Mouse (Mus musculus) limb, embryonic 12.5 days (tissue): ENCODE measurements around the gene Psme2. TPM values are rescaled to one million over a fixed set of nuclear protein-coding genes. Genes with fewer than 3 reads are reported as not detected.

Experiments
- ATAC-seq: fragments of 200-750 bp; cut with Nextera tagmentation; 2 replicates; pipeline ENCODE4 v1.8.0; 2017; ENCODE audit warnings: low read depth, moderate TSS enrichment; ENCODE audit not compliant: insufficient number of reproducible peaks, insufficient read depth, low FRiP score, low TSS enrichment
- H3K27ac ChIP-seq: fragments of 300-500 bp; sonication (generic); 2 replicates; pipeline ENCODE4 v1.5.1; 2016; ENCODE audit warnings: mild to moderate bottlenecking, moderate library complexity
- H3K27me3 ChIP-seq: fragments of 300-500 bp; sonication (generic); 2 replicates; pipeline ENCODE4 v1.6.1; 2016; ENCODE audit warnings: mild to moderate bottlenecking, moderate library complexity
- H3K36me3 ChIP-seq: fragments of 300-500 bp; sonication (generic); 2 replicates; pipeline ENCODE4 v1.6.1; 2016; ENCODE audit warnings: mild to moderate bottlenecking, moderate library complexity
- H3K4me1 ChIP-seq: fragments of 300-500 bp; sonication (generic); replicated peaks from 2 replicates; pipeline ENCODE4 v1.6.1; 2016
- H3K4me2 ChIP-seq: fragments of 300-500 bp; sonication (generic); 2 replicates; pipeline ENCODE4 v1.6.1; 2016; ENCODE audit warnings: mild to moderate bottlenecking, moderate library complexity
- H3K4me3 ChIP-seq: fragments of 300-500 bp; sonication (generic); replicated peaks from 2 replicates; pipeline ENCODE4 v1.5.1; 2016; ENCODE audit warnings: mild to moderate bottlenecking
- H3K9ac ChIP-seq: fragments of 300-500 bp; sonication (generic); replicated peaks from 2 replicates; pipeline ENCODE4 v1.6.1; 2016; ENCODE audit warnings: mild to moderate bottlenecking, moderate library complexity
- H3K9me3 ChIP-seq: fragments of 300-500 bp; sonication (generic); 2 replicates; pipeline ENCODE4 v1.6.1; 2016; ENCODE audit warnings: mild to moderate bottlenecking, moderate library complexity
- WGBS: fragments of 180-500 bp; shearing (Covaris S2); methylation state at CpG from one replicate; pipeline ENCODE4 v1.1.7; 2016; 5-methylcytosine and 5-hydroxymethylcytosine counted together
- polyA plus RNA-seq: library from polyadenylated mRNA; unstranded; fragments of >200 nt; fragmentation: Nextera tagmentation; extraction: Ambion mirVana; gene quantifications from 2 replicates; pipeline ENCODE4 v1.2.1, GENCODE M21; 2016

The Psme2 gene
- polyA plus RNA-seq, 1 experiment from 2014 or later: 260 TPM

- ATAC-seq: no peak
- Histone ChIP-seq H3K4me3 (no peak overlapping the region), H3K27me3 (peaks cover 7% of the 10 kb centered on the region; the same call in 1 of the 2 replicates), H3K4me2 (no peak overlapping the region), H3K9me3 (no peaks in the 10 kb centered on the region), H3K36me3 (peaks cover 27% of the 10 kb centered on the region), H3K4me1 (peaks cover 19% of the 10 kb centered on the region), H3K9ac (no peak overlapping the region), H3K27ac (no peak overlapping the region)
- 85% methylated on average over 23 of the region's 23 CpGs for WGBS
Measured at GRCm38 (mm10) chr14:55579511-55580496, 11.1 kb downstream of the Psme2 start.

GRCm38 (mm10) chr14:55578668-55579269 lies 12.1 kb downstream of the Psme2 start:
- Histone ChIP-seq H3K27me3 (no peaks in the 10 kb centered on the region), H3K27ac (peak overlapping the region; percentile 86), H3K9ac (peak overlapping the region; percentile 79), H3K4me1 (peaks cover 15% of the 10 kb centered on the region), H3K4me3 (peak overlapping the region; percentile 64), H3K36me3 (peaks cover 27% of the 10 kb centered on the region), H3K9me3 (no peaks in the 10 kb centered on the region), H3K4me2 (peak overlapping the region; percentile 85)
- peak; percentile 49 for ATAC-seq
- 35% methylated on average over 6 of the region's 6 CpGs for WGBS

- peaks cover 15% of the 10 kb centered on the region for H3K4me1 ChIP-seq
- peak within 1 kb of the TSS; percentile 86 for H3K27ac ChIP-seq
- H3K36me3 ChIP-seq: peaks cover 27% of the 10 kb centered on the region
- H3K27me3 ChIP-seq: no peaks in the 10 kb centered on the region
- H3K4me2 ChIP-seq: peak within 1 kb of the TSS; percentile 85
- H3K4me3 ChIP-seq: peak within 1 kb of the TSS; percentile 64
- no peaks in the 10 kb centered on the region for H3K9me3 ChIP-seq
- H3K9ac ChIP-seq: peak within 1 kb of the TSS; percentile 79
- 1% methylated on average over 32 of the region's 32 CpGs for WGBS
- ATAC-seq: peak; percentile 83
Measured at GRCm38 (mm10) chr14:55577871-55578667, 12.8 kb downstream of the Psme2 start, which contains the start of gene Psme1. Psme1 (plus strand) TSS chr14:55578123.

- H3K4me3 ChIP-seq: peak overlapping the region; percentile 11; the same call in 1 of the 2 replicates
- H3K9me3 ChIP-seq: no peaks in the 10 kb centered on the region
- 0 out of 2 replicates have a peak overlapping the region, but pooled peaks have one; percentile 7 for H3K27ac ChIP-seq
- H3K27me3 ChIP-seq: no peaks in the 10 kb centered on the region
- H3K36me3 ChIP-seq: peaks cover 17% of the 10 kb centered on the region
- WGBS: 76% methylated on average over 16 of the region's 16 CpGs
- peaks cover 15% of the 10 kb centered on the region for H3K4me1 ChIP-seq
- H3K4me2 ChIP-seq: peak overlapping the region; percentile 23; the same call in 1 of the 2 replicates
- no peak for ATAC-seq
- H3K9ac ChIP-seq: no peak overlapping the region
Measured at GRCm38 (mm10) chr14:55576376-55576775, 14.5 kb downstream of the Psme2 start.

- peaks cover 15% of the 10 kb centered on the region for H3K4me1 ChIP-seq
- 0 out of 2 replicates have a peak overlapping the region, but pooled peaks have one; percentile 5 for H3K4me3 ChIP-seq
- H3K9me3 ChIP-seq: no peaks in the 10 kb centered on the region
- ATAC-seq: no peak; the same call in 1 of the 2 replicates
- 72% methylated on average over 13 of the region's 13 CpGs for WGBS
- H3K27me3 ChIP-seq: no peaks in the 10 kb centered on the region
- peak overlapping the region; percentile 23; the same call in 1 of the 2 replicates for H3K4me2 ChIP-seq
- H3K36me3 ChIP-seq: peaks cover 14% of the 10 kb centered on the region
- H3K9ac ChIP-seq: peak overlapping the region; percentile 5; the same call in 1 of the 2 replicates
- no peak overlapping the region for H3K27ac ChIP-seq
Measured at GRCm38 (mm10) chr14:55575711-55576110, 15.2 kb downstream of the Psme2 start.

GRCm38 (mm10) chr14:55575302-55575701 lies 15.6 kb downstream of the Psme2 start, which contains the start of gene Fitm1:
Fitm1 (plus strand) TSS chr14:55575617.
- ATAC-seq: no peak; the same call in 1 of the 2 replicates
- Histone ChIP-seq H3K4me1 (peaks cover 15% of the 10 kb centered on the region), H3K4me2 (peak within 1 kb of the TSS; percentile 23; the same call in 1 of the 2 replicates), H3K36me3 (peaks cover 12% of the 10 kb centered on the region), H3K4me3 (peak within 1 kb of the TSS; percentile 11; the same call in 1 of the 2 replicates), H3K9me3 (no peaks in the 10 kb centered on the region), H3K9ac (peak within 1 kb of the TSS; percentile 5; the same call in 1 of the 2 replicates), H3K27me3 (no peaks in the 10 kb centered on the region), H3K27ac (0 out of 2 replicates have a peak within 1 kb of the TSS, but pooled peaks have one; percentile 7)
- WGBS: 70% methylated on average over 8 of the region's 8 CpGs

DNA sequence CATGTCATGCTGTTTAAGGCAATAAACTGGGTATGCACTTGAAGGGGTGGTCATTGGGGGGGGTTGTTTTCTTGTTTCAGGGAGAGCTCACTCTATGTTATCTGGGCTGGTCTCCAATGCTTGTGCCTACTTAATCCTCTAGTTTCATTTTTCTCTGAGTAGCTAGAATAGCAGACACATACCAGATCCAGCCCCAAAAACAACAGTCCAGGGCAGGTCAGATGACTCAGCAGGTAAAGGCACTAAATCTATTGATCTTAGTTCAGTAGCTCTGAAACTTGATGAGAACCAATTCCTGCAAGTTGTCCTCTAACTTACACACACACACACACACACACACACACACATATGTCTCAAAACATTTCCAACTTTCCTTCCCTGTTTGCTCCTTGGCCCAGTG lies 19.2 kb downstream of the Psme2 start:
- peaks cover 40% of the 10 kb centered on the region for H3K36me3 ChIP-seq
- no peak for ATAC-seq
- peaks cover 7% of the 10 kb centered on the region for H3K4me1 ChIP-seq
- H3K9me3 ChIP-seq: no peaks in the 10 kb centered on the region
- no peak overlapping the region for H3K9ac ChIP-seq
- no peak overlapping the region for H3K4me3 ChIP-seq
- H3K27ac ChIP-seq: no peak overlapping the region
- no peak overlapping the region for H3K4me2 ChIP-seq
- no peaks in the 10 kb centered on the region for H3K27me3 ChIP-seq

DNA sequence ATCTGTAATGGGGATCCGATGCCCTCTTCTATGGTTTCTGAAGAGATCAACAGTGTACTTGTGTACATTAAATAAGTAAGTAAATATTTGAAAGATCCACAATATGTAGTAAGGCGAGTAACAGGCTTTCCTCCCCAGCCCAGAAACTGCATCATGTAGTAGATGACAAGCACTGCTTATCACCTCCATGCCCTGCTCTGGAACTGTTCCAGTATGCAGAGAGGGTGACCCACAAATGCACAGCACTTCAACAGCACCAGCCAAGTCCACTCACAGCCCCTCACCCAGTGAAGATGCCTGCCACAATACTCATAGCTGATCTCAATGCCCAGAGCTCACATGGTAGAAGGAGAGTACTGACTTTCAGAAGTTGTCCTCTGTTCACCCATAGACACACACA lies 20.3 kb downstream of the Psme2 start:
- Histone ChIP-seq H3K9ac (no peak overlapping the region), H3K27me3 (no peaks in the 10 kb centered on the region), H3K4me2 (no peak overlapping the region), H3K36me3 (peaks cover 52% of the 10 kb centered on the region), H3K27ac (no peak overlapping the region), H3K9me3 (no peaks in the 10 kb centered on the region), H3K4me1 (peaks cover 3% of the 10 kb centered on the region), H3K4me3 (no peak overlapping the region)
- ATAC-seq: no peak
- 87% methylated on average over 2 of the region's 2 CpGs for WGBS

GRCm38 (mm10) chr14:55567496-55567895 lies 23.4 kb downstream of the Psme2 start:
- Histone ChIP-seq H3K27ac (no peak overlapping the region), H3K36me3 (peaks cover 78% of the 10 kb centered on the region), H3K9me3 (no peaks in the 10 kb centered on the region), H3K4me1 (no peaks in the 10 kb centered on the region), H3K4me3 (no peak overlapping the region), H3K9ac (no peak overlapping the region), H3K4me2 (no peak overlapping the region), H3K27me3 (no peaks in the 10 kb centered on the region)
- WGBS: 89% methylated on average over 3 of the region's 3 CpGs
- ATAC-seq: no peak

DNA sequence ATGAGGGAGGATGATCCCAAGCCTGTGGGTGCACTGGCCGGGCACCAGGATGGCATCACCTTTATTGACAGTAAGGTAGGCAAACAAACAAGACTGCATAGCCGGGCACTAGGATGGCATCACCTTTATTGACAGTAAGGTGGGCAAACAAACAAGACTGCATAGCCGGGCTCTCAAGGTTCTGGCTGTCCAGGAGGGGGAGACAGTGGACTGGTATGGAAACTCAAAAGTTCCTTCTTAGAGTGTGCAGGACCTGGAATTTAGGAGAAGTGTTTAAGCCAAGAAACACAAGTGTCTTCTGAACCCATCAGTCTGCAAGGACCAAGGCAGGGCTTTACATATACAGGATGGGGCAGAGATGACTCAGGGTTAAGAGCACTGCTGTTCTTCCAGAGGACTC lies 25.2 kb downstream of the Psme2 start:
- 88% methylated on average over 3 of the region's 3 CpGs for WGBS
- ATAC-seq: no peak
- Histone ChIP-seq H3K36me3 (peaks cover 75% of the 10 kb centered on the region), H3K27me3 (no peaks in the 10 kb centered on the region), H3K4me1 (peaks cover 14% of the 10 kb centered on the region), H3K9ac (no peak overlapping the region), H3K4me2 (no peak overlapping the region), H3K27ac (no peak overlapping the region), H3K9me3 (no peaks in the 10 kb centered on the region), H3K4me3 (no peak overlapping the region)
